Mouse (Mus musculus) B cell, adult 62 days (primary cell): ENCODE results near the gene Gm14525. TPM values are rescaled to one million over a fixed set of nuclear protein-coding genes. Genes with fewer than 3 reads are reported as not detected.

Source experiments
- total RNA-seq: library from RNA; stranded (reverse); gene quantifications from 4 replicates; pipeline ENCODE4 v1.2.4, GENCODE M21; 2023

The Gm14525 gene
- total RNA-seq, result not detected in 4 replicates

DNA sequence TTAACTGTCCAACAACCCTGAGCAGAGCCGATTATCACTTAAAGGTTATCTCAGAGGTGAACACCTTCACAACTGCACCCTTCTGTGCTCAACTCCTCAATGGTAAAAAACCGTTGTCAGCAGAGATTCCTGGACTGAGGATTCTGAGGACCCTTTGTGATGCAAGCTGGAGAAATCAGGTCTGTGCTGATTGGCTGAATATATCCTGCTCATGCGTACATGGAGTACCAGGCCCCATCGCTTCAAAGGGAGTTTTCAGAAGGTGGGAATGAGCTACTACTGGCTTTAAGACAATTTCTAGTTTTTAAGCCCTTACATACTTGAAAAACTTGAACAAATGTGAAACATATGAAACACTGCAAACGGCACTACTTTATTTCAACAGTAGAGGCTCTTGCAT, at the start of gene Gm14525:
Gm14525 (minus strand) TSS at position 101 of the 400 bp plus-strand sequence.

Other genes with a start within 250 kb of the Gm14525 start
- not detected in 4 replicates for gene Slx, start 157.1 kb downstream of the Gm14525 start, total RNA-seq
- gene Gm6121, start 233.1 kb upstream of the Gm14525 start, total RNA-seq, result not detected in 4 replicates